Mouse (Mus musculus) activated CD4-positive, CD25-positive, alpha-beta regulatory T cell, adult 9 weeks (primary cell): ENCODE measurements around the gene Csnk1g1. TPM values are rescaled to one million over a fixed set of nuclear protein-coding genes. Genes with fewer than 3 reads are reported as not detected.

Experiments used
- polyA plus RNA-seq: library from polyadenylated mRNA; unstranded; fragments of 100-300 nt; shearing (Covaris generic); gene quantifications from one replicate; pipeline ENCODE4 v1.2.1, GENCODE M21; 2017

The Csnk1g1 gene
- polyA plus RNA-seq = 47.8 TPM

GRCm38 (mm10) chr9:65908394-65909300 is at the start of gene Csnk1g1, which contains the start of gene Trip4:
Gene Csnk1g1, plus strand, starts transcription at chr9:65908924.
Gene Trip4, minus strand, starts transcription at chr9:65908794.

DNA sequence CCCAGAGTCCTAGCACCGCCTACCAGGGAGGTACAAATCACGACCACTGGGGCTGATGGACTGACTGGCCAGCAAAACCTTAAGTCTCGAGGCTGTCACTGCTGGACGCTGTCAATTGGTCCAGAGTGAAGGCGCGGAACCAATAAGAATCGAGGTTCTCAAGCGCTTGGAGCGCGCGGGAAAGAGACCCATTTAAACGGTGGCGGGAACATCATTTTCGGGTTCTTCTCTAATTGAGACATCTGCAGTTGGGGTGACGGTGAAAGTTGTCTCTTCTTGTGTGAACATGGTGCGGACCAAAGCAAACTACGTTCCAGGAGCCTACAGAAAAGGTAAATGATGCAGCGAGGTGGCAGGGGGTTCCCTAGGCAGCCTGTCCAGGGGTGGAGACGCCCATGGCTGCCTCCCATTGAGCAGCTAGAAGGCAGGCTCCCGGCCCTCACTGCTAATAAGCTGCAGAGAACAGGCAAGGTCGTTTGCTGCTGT is 18.5 kb upstream of the Csnk1g1 start, which contains the start of gene Pclaf:
Gene Pclaf (plus strand): TSS at position 95 of the 486 bp plus-strand sequence.

GRCm38 (mm10) chr9:66059583-66060307 is 151.0 kb downstream of the Csnk1g1 start, which contains the start of gene Ppib:
Gene Ppib, plus strand, starts transcription at chr9:66060222.

DNA sequence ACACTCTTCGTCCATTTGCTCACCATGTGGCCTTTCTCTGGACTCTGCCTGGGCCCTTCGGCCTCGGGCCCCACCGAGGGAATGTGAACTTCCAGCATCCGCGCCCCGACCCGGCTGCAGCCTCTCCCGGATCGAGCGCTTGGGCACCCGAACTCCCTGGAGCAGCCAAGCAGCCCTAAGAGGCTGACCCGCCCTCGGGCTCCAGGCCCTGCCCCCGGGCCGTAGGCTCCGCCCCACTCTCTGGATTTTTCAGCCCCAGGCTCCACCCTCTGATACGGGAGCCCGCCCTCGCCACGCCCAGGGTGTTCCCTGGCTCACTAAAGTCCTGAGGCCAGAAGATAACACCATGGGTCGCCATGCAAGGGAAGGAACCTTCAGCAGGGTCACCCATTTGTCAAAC is 160.9 kb downstream of the Csnk1g1 start, which contains the start of gene Snx22:
Gene Snx22 (minus strand): TSS at position 137 of the 400 bp plus-strand sequence.

Other genes with a start within 250 kb of the Csnk1g1 start
- gene Oaz2, start 240.9 kb upstream of the Csnk1g1 start, polyA plus RNA-seq = 135 TPM
- gene Zfp609, start 81.4 kb upstream of the Csnk1g1 start, polyA plus RNA-seq = 5.0 TPM
- 21.6 TPM for gene Pclaf, start 18.7 kb upstream of the Csnk1g1 start, polyA plus RNA-seq
- gene Trip4, start 130 bp upstream of the Csnk1g1 start, polyA plus RNA-seq = 44.4 TPM
- 441 TPM for gene Ppib, start 151.3 kb downstream of the Csnk1g1 start, polyA plus RNA-seq
- gene Snx22, start 160.8 kb downstream of the Csnk1g1 start, polyA plus RNA-seq = 2.2 TPM
- gene Snx1, start 217.7 kb downstream of the Csnk1g1 start, polyA plus RNA-seq = 139 TPM
- gene Ciao2a, start 217.7 kb downstream of the Csnk1g1 start, polyA plus RNA-seq = 139 TPM
- gene Dapk2, start 249.3 kb downstream of the Csnk1g1 start, polyA plus RNA-seq = 0.72 TPM